In the genomic region with DNA sequence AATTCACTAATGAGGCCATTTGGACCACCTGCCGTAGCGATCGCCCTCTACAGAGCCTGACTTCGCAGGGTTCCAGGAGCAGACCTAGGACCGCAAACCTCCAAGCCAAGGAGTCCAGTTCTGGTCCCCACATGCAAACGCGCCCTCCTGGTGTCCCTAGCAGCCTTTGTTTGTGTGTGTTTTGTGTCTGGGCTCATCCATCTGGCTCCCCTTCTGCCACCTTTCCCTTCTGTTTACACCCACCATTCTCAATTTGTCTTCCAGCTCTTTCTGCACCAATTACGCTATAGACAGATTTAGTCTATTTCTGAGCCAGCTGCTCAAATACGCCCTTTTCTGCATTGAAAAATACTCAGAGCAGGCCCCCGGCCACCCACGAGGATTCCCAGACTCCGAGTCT, we compare ENCODE assay signal across 10 mouse cellular contexts. TPM values are rescaled to one million over a fixed set of nuclear protein-coding genes. Genes with fewer than 3 reads are reported as not detected.
DNase-seq lines count a peak whose midpoint lies in the region; ATAC-seq and TF ChIP-seq lines count a peak whose summit lies in the region.
"Had no signal": no experiment of that assay in that cellular context is flagged by ENCODE, and none has a peak within 500 bp of the region (broad histone marks: within the 10 kb centered on the region; RNA-seq: fewer than 3 reads in every experiment).

No protein-coding gene starts in this region.

- H3K9ac ChIP-seq in forebrain, embryonic 12.5 days, result no peak overlapping the region
- H3K9ac ChIP-seq in midbrain, postnatal 0 days (replicated peaks; ENCODE audit: low read length, poor library complexity, severe bottlenecking), result no peak overlapping the region

- no peak for TF ChIP-seq CTCF in midbrain, postnatal 0 days (IDR thresholded peaks at IDR 0.05)

- DNase-seq in cerebellum, adult 11 months, result peak; percentile 68
- DNase-seq in layer of hippocampus, adult 18-20 months (ENCODE audit: low spot score in 2 of 2), result peak; percentile 75 to 90
- DNase-seq in midbrain, postnatal 0 days (ENCODE audit: low spot score), result peak; percentile 75
- no peak for DNase-seq in kidney, postnatal 36 days
- no peak for DNase-seq in heart, postnatal 36 days
- DNase-seq in adrenal gland, postnatal 10 days, result no peak
- DNase-seq in urinary bladder, postnatal 36 days (ENCODE audit: low spot score in 2 of 2), result no peak
- DNase-seq: heart, adult 2 months had no signal

- H3K4me2 ChIP-seq in forebrain, embryonic 12.5 days, result no peak overlapping the region
- H3K4me2 ChIP-seq in midbrain, postnatal 0 days (ENCODE audit: low read depth, low read length, poor library complexity, severe bottlenecking), result no peak overlapping the region

- peak overlapping the region; percentile 63 for H3K27ac ChIP-seq in forebrain, embryonic 12.5 days
- no peak overlapping the region for H3K27ac ChIP-seq in midbrain, postnatal 0 days (ENCODE audit: low read depth, low read length)
- H3K27ac ChIP-seq: heart, adult 2 months; macrophage had no signal

- H3K27me3 ChIP-seq in forebrain, embryonic 12.5 days, result no peaks in the 10 kb centered on the region
- no peaks in the 10 kb centered on the region for H3K27me3 ChIP-seq in midbrain, postnatal 0 days (ENCODE audit: insufficient read depth, low read length)

- peaks cover 7% of the 10 kb centered on the region for H3K4me1 ChIP-seq in forebrain, embryonic 12.5 days
- no peaks in the 10 kb centered on the region for H3K4me1 ChIP-seq in midbrain, postnatal 0 days (ENCODE audit: insufficient read depth, low read length)

- no peaks in the 10 kb centered on the region for H3K36me3 ChIP-seq in forebrain, embryonic 12.5 days (replicated peaks)
- no peaks in the 10 kb centered on the region for H3K36me3 ChIP-seq in midbrain, postnatal 0 days (ENCODE audit: insufficient read depth, low read length)

- 69% methylated on average over 12 of the region's 12 CpGs for WGBS in forebrain, embryonic 12.5 days
- 62% methylated on average over 12 of the region's 12 CpGs for WGBS in midbrain, postnatal 0 days

- H3K9me3 ChIP-seq in forebrain, embryonic 12.5 days, result no peaks in the 10 kb centered on the region
- H3K9me3 ChIP-seq in midbrain, postnatal 0 days (ENCODE audit: low read length), result no peaks in the 10 kb centered on the region

- peak; percentile 49; the same call in 1 of the 2 replicates for ATAC-seq in forebrain, embryonic 12.5 days (ENCODE audit: low FRiP score)
- no peak for ATAC-seq in midbrain, postnatal 0 days (ENCODE audit: low FRiP score)

- no peak overlapping the region for H3K4me3 ChIP-seq in forebrain, embryonic 12.5 days (replicated peaks)
- H3K4me3 ChIP-seq in midbrain, postnatal 0 days (ENCODE audit: low read depth, low read length), result no peak overlapping the region
- H3K4me3 ChIP-seq: heart, adult 2 months had no signal

- intact Hi-C loops in heart, postnatal 36 days (cut with DNase I), result no loop called here

RNA-seq across cellular contexts. Expression of a gene that starts 54.1 kb away (rescaled TPM):
- polyA plus RNA-seq in forebrain, embryonic 12.5 days (2016; fragmentation: Nextera tagmentation; extraction: Ambion mirVana), result 18.4 and 23.3 TPM in 2 replicates
- 10 to 100 TPM; 21.7 to 22.1 TPM for total RNA-seq in layer of hippocampus, adult 18-20 months (2021)
- 49.8 and 73.3 TPM in 2 replicates for total RNA-seq in midbrain, postnatal 0 days (2014; rRNA removed)
- polyA plus RNA-seq in midbrain, postnatal 0 days (2015; fragmentation: Nextera tagmentation; extraction: Ambion mirVana), result 26.2 and 33.8 TPM in 2 replicates
- 10 to 100 TPM in 1 of 2 experiments, 1 to 10 TPM in 1; 9.3 to 20.3 TPM for total RNA-seq in heart, postnatal 36 days (2021)
- 10 to 100 TPM; 53.0 to 60.6 TPM for total RNA-seq in adrenal gland, postnatal 10 days (2021)

Comparison
In these comparisons a context has a peak if more than half of its experiments do, and no peak if none do; other contexts are left out.
1. DNase-seq: peak in cerebellum, adult 11 months (single experiment), layer of hippocampus, adult 18-20 months (2 of 2) and midbrain, postnatal 0 days (single experiment); none in kidney, postnatal 36 days (0 of 2), heart, postnatal 36 days (0 of 2), adrenal gland, postnatal 10 days (single experiment) and urinary bladder, postnatal 36 days (0 of 2).